Mouse (Mus musculus): ENCODE data around the gene Nckap5.

The Nckap5 gene

DNA sequence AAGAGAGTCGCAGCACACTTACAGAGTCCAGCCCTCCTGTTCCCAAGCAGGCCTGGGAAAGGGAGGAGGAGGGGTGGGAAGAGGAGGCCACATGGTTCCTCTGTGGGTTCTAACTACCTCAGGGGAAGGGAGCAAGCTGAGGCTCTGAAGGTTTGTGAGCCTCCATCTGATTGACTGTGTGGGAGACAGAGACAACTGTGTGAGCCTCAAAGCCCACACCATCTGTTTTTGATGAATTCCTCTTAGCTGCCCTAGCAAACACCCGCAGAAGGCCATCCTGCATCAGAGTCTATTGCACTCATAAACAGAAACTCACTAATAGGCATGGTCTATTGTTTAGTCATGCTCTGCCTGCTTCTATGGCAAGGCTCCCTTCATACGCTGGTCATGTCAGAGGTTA is 834.1 kb downstream of the Nckap5 start:
- DNase-seq: no peak

DNA sequence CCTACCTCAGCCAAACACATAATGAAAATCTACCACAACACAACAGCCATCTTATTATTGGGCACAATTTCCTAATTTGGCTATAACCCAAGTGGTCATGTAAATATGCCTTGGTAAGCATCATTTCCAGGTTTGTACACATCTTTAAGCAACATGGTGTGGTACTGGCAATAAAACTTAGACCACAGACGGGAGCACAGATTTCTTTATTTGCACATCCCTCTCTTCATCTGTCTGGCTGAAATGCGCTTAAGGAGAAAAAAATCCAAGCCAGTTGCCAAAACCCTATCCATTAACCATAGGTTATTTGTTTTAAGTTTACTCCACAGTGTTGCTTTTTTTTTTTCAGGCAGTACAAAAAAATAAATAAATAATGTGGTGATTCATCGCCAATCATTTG is 842.8 kb downstream of the Nckap5 start:
- no peak for DNase-seq

DNA sequence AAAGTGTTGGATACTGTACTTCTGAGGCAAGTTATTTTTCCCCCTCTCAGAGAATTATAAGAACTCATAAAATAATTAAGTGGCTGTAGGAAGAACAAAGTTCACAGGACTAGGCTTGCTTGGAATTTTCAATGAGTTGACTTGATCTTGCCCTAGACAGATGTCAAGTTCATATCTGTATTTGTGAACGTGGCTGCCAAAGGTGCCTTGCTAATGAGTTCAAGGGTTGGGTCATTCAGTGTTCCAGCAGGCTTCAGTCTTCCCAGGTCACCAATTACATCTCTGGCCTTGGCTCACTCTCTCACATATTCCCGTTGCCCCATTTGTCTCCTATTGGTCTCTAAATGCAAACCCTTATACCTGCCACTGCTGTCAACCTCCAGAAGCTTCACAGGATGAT is 846.0 kb downstream of the Nckap5 start:
- DNase-seq: no peak

DNA sequence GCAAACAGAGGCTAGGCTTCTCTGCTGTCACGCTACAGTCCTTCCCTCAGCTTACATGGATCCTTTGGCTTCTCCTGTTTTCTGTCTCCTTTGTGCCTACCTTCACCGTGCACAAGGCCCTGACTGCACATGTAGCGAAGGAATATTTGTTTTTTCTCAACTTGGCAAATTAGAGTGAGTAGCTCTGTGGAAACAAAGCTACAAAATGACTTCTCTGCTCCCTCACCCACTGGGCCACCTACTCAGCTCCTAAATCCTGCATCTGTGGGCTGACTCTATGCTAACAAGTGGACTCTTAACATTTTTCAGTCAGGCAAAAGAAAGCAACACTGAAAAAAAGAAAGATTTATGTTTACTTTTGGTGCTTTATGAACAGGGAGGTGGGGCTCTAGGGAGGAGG is 856.0 kb downstream of the Nckap5 start:
- no peak for DNase-seq

DNA sequence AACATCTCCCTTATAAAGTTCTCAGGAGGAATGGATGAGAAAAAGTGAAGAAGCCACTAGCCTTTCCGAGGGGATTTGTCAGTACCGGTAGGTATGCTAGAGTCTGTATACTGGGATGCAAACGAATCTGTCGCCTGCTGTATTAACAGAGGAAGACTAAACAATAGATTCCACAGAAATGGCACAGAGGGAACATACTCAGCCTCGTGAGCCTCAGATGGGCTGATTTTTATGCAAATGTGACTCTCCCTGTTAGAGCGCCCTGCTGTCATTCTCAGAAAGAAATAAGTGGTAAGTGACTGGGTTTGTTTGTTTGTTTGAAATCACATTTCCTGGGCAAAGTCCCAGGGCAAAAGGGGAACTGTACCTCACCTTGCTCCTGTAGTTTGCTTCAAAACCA is 858.7 kb downstream of the Nckap5 start:
- no peak for DNase-seq

DNA sequence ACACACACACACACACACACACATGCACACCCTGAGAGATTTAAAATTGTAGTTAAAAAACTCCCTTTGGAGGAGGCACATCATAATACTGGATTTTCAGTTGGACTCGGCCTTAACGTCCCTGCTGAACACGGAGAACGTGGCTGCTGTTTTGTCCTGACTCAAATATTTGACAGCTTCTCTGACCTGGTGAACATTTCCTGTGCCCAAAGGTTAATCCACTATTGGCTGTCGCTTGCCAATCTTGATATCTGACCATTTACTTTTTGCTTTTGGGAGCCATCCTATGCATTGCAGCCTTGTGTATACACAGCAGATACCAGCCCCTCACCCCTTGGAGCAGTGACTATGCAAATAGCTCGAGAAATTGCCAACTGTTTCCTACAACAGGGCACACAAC is 862.9 kb downstream of the Nckap5 start:
- no peak for DNase-seq

DNA sequence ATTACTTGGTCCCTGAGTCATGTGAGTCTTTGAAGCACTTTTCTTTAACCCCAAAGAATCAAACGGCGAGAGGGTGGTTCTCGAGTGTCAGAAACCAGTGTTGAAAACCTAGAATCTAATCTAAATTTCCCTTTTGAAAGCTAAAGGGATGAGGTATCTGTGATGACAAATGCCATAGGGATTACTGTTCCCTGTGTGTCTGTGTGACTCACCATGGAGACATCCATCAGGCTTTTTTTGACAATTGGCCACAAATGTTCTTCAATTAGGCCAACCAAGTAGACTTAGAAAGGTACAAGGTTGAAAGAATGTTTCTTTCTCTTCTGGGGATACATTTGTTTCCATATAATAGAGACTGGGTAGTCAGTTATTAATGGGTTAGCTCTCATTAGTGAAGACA is 879.6 kb downstream of the Nckap5 start:
- DNase-seq: no peak

DNA sequence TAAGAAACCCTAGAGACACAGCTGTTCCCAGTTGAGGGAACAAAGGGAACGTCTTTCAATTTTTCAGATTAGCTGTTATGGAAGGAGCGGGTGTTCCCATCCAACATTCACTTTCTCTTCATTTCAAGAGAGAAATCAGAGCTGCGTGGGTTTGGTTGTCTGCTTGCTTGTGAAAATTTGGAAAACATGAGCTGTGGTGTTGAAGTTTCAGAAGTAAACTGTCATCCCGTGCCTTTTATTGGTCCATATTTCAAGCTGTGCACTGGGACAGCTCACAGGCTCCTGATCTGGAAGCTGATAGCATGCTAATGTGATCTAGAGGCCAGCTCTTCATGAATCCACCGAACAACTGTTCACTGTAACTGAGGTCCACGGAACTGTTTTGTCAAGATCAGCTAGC is 881.5 kb downstream of the Nckap5 start:
- no peak for DNase-seq

DNA sequence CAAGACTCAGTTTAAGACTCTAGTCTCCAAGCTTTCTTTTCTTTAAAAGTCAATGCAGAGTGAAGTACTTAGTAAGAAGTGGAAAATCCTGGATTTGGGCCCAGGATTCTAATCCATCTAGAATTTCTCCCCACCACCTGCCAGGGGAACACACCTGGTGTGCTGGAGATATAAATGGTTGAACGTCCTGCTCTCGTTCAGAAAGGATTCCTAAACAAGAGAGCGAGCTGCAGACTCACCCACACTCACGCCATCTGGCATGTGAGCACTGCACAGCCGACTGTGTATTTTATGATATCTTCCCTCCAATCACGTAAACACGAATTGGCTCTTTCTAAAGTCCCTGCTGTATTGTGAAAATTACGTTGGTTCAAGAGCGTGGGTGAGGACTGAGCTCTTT is 885.5 kb downstream of the Nckap5 start:
- no peak for DNase-seq

DNA sequence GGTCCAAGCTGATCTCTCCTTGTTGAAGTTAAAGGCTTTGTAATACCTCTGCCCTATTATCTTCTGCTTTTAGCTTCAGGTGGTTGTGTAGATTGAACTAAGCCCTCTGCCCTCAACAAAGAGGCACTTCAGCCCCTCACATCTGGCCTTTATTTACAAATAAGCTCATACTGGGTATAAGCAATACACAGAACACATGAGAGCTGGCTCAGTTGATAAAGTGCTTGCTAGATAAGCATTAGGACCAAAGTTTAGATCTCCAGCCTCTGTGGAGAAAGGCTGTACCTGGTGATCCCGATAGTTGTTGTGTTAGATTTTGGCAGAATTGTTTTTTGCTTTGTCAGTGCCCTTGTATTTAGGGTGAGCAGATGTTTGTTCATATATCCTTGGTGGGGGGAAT is 887.3 kb downstream of the Nckap5 start:
- DNase-seq: no peak

DNA sequence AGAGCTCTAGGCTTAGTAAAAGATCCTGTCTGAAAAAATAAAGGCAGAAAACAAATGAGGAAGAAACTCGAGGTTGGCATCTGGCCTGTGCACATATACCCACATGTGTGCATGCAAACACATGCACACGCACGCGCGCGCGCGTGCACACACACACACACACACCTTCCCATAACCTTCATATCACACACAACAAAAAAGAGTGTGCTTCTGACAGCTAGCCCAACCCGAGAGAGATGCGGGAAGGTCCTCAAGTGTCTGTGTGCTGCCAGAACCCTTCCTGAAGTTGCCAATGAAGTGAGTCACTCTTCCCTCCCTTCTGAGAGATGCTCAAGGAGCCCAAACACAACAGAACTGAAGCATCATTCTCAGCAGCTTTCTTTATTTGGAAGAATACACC is 905.1 kb downstream of the Nckap5 start:
- no peak for DNase-seq

DNA sequence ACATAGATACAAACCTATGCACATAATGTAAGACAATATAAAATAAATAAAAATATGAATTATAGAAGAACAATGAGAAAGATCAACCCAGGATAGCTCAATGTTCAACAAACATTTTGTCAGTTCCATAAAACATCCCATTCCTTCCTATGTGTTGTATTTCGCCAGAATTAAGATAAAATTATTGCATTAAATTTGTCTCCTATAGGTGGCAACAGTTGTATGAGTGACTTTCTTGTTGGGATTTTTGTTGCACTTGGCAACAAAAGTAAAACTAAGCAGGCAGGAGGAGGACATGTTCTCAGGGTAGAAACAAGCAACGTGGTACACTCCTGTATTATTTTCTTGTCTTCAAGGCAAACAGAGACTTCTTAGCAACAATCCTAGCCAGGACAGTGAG is 907.5 kb downstream of the Nckap5 start:
- DNase-seq: no peak

DNA sequence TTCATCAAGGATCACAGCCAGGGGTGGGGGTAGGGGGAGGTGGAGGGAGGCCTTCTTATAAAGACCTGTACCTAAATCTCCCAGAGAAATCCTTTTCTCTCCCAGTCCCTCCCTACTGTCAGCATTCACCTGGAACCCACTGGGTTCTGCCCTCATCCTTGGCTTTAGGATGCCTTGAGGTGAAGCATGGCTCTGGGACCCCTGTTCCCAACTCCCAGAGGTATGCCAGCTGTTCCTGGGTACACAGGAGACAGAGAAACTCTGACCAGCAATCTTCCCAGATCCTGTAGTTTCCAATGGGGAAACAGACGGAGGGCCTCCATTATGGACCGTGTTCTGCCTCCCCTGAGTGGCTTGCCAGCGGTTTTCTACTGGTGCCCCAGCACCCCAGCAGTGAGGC is 909.9 kb downstream of the Nckap5 start:
- no peak for DNase-seq

DNA sequence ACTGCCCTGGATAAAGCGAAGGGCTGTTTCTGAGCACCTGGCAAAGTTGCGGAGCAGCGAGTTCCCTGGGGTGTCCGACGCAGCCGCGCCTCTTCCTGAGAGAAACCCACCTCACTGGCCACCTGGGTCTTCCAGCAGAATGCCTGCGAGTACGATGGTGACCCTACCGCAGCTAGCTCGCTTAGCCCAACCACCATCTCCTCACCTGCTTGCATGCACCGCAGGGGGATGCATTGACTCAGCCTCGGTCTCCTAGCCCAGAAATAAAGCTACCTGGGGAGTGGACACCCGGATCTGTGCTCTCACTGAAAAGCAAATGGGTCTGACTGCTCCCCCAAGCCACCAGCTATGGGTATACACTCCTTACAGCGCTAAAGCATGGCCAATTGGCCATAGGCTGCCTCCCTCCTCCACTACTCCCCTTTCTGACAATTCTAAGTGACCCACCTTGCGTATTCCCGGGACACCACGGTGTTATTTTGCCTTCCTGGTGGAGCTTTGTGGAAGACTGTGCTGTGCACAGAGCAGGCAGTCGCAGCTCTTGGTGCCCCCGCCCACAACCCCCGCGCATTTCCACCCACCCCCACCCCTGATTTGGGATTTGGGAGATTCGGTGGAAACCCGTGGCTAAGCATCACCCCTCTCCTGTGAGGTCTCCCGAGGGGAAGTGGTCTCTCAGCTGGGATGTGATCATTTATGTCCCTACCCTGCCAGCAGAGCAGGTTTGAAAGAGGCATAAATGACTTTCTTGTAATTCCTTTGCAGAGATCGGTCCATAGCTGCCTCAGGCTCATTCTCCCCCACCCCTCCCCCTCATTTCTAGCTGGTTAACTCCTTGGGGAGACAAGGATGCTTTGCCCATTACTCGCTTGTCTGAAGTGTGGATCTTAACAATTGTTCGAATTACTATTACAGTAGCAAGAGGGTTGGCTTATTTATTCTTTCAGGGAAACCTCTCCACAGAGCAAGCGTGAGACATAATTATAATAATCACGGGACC is 917.7 kb downstream of the Nckap5 start, which contains the start of gene Lypd1:
Gene Lypd1 (minus strand): TSS at position 501 of the 1,000 bp plus-strand sequence.
- peak; percentile 5 to 9 for DNase-seq

DNA sequence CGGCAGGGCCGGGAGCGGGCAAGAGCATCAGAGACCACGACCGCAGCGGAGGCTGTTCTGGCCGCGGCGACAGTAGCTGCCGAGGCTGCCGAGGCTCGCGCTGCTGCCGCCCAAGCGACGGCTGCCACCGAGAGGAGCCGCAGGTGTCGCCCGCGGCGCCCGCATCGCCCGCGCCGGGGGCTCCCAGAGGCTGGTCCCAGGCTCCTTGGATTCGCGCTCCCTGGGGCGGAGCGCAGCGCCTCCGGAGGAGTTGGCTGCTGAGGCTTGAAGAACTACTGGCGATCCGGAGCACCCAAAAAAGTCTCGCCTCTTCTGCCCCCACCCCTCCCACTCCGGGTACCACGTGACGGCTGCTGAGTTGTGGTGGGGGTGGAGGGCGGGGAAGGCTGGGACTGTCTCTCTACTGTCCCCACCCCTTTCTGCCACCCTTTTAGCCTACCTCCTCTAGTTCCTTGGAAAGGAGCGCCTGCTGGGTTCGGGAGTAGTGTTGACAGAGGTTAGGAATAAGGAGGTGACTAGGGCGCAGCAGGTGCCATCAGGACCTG is 918.6 kb downstream of the Nckap5 start:
- peak; percentile 41 to 53 for DNase-seq

DNA sequence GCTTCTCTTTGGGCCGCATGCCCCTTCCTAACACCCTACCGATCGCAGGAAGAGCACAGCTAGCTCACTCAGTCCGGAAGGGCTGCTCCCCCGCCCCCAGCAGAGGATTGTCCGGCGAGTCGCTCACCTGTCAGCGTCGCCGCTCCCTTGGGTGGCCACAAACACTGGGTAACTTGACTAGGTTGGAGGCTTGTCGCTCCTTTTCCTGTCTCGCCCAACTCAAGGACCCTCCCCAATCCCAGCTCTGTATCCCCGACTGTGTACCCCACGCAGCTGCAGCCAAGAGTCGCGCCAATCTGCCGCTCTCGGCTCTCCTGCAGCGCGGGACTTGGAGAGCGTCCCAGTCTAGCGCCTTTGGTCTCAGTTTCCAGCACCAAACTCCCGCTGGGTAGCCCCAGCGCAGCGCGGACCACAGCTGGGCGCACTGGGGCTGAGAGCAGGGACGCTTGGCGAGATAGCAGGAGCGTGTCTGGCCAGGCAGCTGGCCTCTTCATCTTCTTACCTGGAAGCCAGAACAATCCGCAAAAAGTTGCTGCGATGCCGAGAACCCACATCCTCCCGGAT is 919.2 kb downstream of the Nckap5 start:
- peak; percentile 39 to 55 for DNase-seq

DNA sequence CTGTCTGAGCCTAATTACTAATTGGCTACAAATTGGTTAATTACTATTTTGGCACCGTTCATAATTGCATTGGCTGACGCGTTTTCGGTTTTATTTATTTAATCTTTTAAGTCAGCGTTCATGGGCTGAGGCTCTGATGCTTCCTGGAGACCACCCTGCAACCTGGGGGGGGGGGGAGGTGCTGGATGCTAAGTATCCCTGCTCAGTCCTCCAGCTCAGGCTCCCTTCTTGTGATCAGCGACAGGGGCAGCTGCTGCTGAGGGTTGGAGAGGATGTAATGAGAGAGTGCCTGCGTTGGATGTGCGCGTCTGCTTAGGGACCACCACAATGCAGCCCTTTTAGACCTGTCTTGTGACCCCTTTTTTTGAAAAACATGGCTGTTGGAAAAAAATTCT is 919.7 kb downstream of the Nckap5 start:
- DNase-seq: no peak

DNA sequence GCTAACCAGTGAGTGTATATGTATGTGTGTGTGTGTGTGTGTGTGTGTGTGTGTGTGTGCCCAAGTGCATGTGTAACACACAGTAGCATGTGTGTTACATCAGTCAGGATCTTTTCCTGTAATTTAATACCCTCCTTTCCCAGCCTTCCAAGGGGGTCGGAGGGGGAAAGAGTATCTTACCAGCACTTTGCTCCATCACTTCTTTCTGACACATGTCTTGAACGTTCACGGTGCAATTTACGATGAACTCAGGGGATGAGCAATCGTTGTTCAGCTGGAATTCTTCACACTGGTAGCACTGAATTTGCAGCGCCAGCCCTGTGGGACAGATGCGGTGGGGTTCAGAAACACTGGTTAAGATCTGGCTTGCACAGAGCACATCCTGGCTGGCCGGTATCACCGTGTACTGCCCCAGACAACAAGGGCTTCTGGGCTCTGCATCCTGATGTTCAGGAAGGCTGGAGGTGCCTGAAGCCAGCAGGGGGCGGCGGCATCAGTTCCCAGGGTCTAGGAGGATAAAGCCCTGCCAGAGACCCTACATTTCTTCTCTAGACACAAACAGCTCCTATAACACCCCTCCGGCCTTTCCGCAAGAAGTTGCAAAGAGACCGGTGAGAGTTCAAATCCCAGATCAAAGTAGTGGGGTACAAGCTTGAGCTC is 920.3 kb downstream of the Nckap5 start:
- DNase-seq: peak; percentile 63 to 68

DNA sequence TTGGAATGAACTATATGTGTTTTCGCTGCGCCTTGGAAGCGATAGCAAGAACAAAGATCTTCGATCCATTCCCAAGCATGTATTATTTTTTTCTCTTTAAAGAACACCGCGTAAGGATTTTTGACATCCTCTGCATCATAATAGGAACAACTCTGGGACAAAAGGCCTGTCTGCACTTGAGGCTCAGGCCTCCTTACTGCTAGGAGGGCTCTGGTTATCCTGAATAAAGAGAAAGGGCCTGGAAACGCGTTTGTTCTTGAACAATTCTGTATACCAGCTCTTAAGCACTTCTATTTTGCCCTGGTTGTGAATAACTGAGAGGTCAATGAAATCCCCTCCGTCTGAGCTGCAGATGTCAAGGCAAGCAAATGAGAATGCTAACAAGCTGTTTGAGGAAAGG is 937.4 kb downstream of the Nckap5 start:
- no peak for DNase-seq

DNA sequence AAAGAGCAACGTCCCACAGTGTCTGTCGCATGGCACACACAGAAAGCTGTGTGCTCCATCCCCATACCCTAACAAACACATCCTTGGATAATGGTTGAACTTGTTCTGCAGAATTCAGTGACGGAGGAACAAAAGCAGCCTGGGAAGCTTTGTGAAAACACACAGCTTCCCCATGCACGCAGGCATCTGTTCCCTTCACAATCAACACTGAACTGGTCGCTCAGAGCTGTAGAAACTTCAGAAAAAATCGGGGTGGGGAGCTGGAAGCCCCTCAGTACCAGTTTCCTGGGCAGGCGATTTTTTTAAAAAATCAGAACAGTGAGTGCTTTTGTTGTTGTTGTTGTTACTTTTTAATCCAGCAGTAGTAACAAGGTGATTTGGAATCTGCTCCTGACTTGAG is 960.5 kb downstream of the Nckap5 start:
- DNase-seq: no peak

Data from kidney, postnatal 4 days (tissue).